Mouse (Mus musculus) limb, embryonic 11.5 days (tissue): ENCODE measurements around the gene Eng. TPM values are rescaled to one million over a fixed set of nuclear protein-coding genes. Genes with fewer than 3 reads are reported as not detected.

Source experiments
- ATAC-seq: fragments of 200-750 bp; cut with Nextera tagmentation; 2 replicates; pipeline ENCODE4 v1.8.0; 2017; ENCODE audit warnings: low read depth; ENCODE audit not compliant: insufficient number of reproducible peaks, low FRiP score, low TSS enrichment
- DNase-seq: peaks from one replicate; pipeline ENCODE4 v3.0.0-alpha.2; 2015; ENCODE audit warnings: low spot score
- H3K27ac ChIP-seq: fragments of 300-500 bp; sonication (generic); replicated peaks from 2 replicates; pipeline ENCODE4 v1.5.1; 2014; ENCODE audit warnings: low read depth, mild to moderate bottlenecking, low read length
- H3K27me3 ChIP-seq: fragments of 300-500 bp; sonication (generic); 2 replicates; pipeline ENCODE4 v1.6.1; 2014; ENCODE audit warnings: mild to moderate bottlenecking, low read length, mixed read lengths; ENCODE audit not compliant: control insufficient read depth, insufficient read depth
- H3K36me3 ChIP-seq: fragments of 300-500 bp; sonication (generic); 2 replicates; pipeline ENCODE4 v1.6.1; 2014; ENCODE audit warnings: mild to moderate bottlenecking, low read length, moderate library complexity, mixed read lengths; ENCODE audit not compliant: control insufficient read depth, insufficient read depth
- H3K4me1 ChIP-seq: fragments of 300-500 bp; sonication (generic); 2 replicates; pipeline ENCODE4 v1.6.1; 2014; ENCODE audit warnings: low read length, mixed read lengths; ENCODE audit not compliant: control insufficient read depth, insufficient read depth
- H3K4me2 ChIP-seq: fragments of 300-500 bp; sonication (generic); 2 replicates; pipeline ENCODE4 v1.6.1; 2014; ENCODE audit warnings: low read depth, mild to moderate bottlenecking, moderate library complexity; ENCODE audit not compliant: severe bottlenecking
- H3K4me3 ChIP-seq: fragments of 300-500 bp; sonication (generic); 2 replicates; pipeline ENCODE4 v1.5.1; 2014; ENCODE audit warnings: low read depth, low read length
- H3K9ac ChIP-seq: fragments of 300-500 bp; sonication (generic); 2 replicates; pipeline ENCODE4 v1.6.1; 2014; ENCODE audit warnings: mild to moderate bottlenecking, low read length
- H3K9me3 ChIP-seq: fragments of 300-500 bp; sonication (generic); 2 replicates; pipeline ENCODE4 v1.6.1; 2016; ENCODE audit warnings: low read length; ENCODE audit not compliant: control insufficient read depth
- WGBS: fragments of 180-500 bp; shearing (Covaris S2); extraction: QIAGEN DNeasy Blood & Tissue Kit; methylation state at CpG from one replicate; pipeline ENCODE4 v1.1.7; 2014; 5-methylcytosine and 5-hydroxymethylcytosine counted together
- polyA plus RNA-seq: library from polyadenylated mRNA; unstranded; fragments of >200 nt; fragmentation: Nextera tagmentation; extraction: Ambion mirVana; gene quantifications from 2 replicates; pipeline ENCODE4 v1.2.1, GENCODE M21; 2014

Eng gene
- polyA plus RNA-seq, 1 experiment from 2014 or later = 19.3 TPM

- ATAC-seq (no peak), DNase-seq (no peak)
- no peaks in the 10 kb centered on the region for H3K9me3 ChIP-seq
- no peak overlapping the region for H3K9ac ChIP-seq
- WGBS = 67% methylated on average over 5 of the region's 5 CpGs
- no peak overlapping the region for H3K4me2 ChIP-seq
- no peak overlapping the region for H3K4me3 ChIP-seq
- H3K36me3 ChIP-seq = no peaks in the 10 kb centered on the region
- no peak overlapping the region for H3K27ac ChIP-seq
- H3K27me3 ChIP-seq = no peaks in the 10 kb centered on the region
- H3K4me1 ChIP-seq = peaks cover 15% of the 10 kb centered on the region
Measured at GRCm38 (mm10) chr2:32633660-32634059, 12.7 kb upstream of the Eng start.

- Histone ChIP-seq H3K4me3 (no peak overlapping the region), H3K27ac (no peak overlapping the region), H3K9ac (no peak overlapping the region), H3K4me2 (no peak overlapping the region), H3K9me3 (no peaks in the 10 kb centered on the region), H3K4me1 (peaks cover 7% of the 10 kb centered on the region), H3K27me3 (no peaks in the 10 kb centered on the region), H3K36me3 (no peaks in the 10 kb centered on the region)
- WGBS = 87% methylated on average over 10 of the region's 10 CpGs
- no peak for DNase-seq
- ATAC-seq = no peak
Measured at GRCm38 (mm10) chr2:32634277-32635105, 11.9 kb upstream of the Eng start.

GRCm38 (mm10) chr2:32636617-32637016 is 9.8 kb upstream of the Eng start:
- DNase-seq (no peak), ATAC-seq (no peak)
- Histone ChIP-seq H3K36me3 (no peaks in the 10 kb centered on the region), H3K9me3 (no peaks in the 10 kb centered on the region), H3K27me3 (no peaks in the 10 kb centered on the region), H3K4me1 (peaks cover 6% of the 10 kb centered on the region), H3K9ac (no peak overlapping the region), H3K4me3 (no peak overlapping the region), H3K4me2 (no peak overlapping the region), H3K27ac (no peak overlapping the region)
- WGBS = 76% methylated on average over 7 of the region's 7 CpGs

GRCm38 (mm10) chr2:32637778-32638281 is 8.6 kb upstream of the Eng start:
- H3K9ac ChIP-seq = peak overlapping the region; percentile 49; the same call in 1 of the 2 replicates
- ATAC-seq (no peak), DNase-seq (peak; percentile 35)
- H3K4me3 ChIP-seq = no peak overlapping the region
- WGBS = 23% methylated on average over 11 of the region's 11 CpGs
- H3K9me3 ChIP-seq = no peaks in the 10 kb centered on the region
- no peaks in the 10 kb centered on the region for H3K27me3 ChIP-seq
- H3K4me1 ChIP-seq = peaks cover 6% of the 10 kb centered on the region
- H3K27ac ChIP-seq = peak overlapping the region; percentile 63; the same call in 1 of the 2 replicates
- H3K36me3 ChIP-seq = no peaks in the 10 kb centered on the region
- H3K4me2 ChIP-seq = no peak overlapping the region

GRCm38 (mm10) chr2:32639632-32640031 is 6.8 kb upstream of the Eng start:
- 88% methylated on average over 1 of the region's 1 CpGs for WGBS
- no peak overlapping the region for H3K27ac ChIP-seq
- ATAC-seq = no peak

GRCm38 (mm10) chr2:32640550-32641051 is 5.8 kb upstream of the Eng start:
- ATAC-seq (no peak), DNase-seq (no peak)
- peaks cover 6% of the 10 kb centered on the region for H3K4me1 ChIP-seq
- H3K36me3 ChIP-seq = no peaks in the 10 kb centered on the region
- no peaks in the 10 kb centered on the region for H3K9me3 ChIP-seq
- no peak overlapping the region for H3K4me2 ChIP-seq
- H3K27me3 ChIP-seq = no peaks in the 10 kb centered on the region
- no peak overlapping the region for H3K4me3 ChIP-seq
- H3K27ac ChIP-seq = no peak overlapping the region
- WGBS = 60% methylated on average over 6 of the region's 6 CpGs
- no peak overlapping the region for H3K9ac ChIP-seq

More at GRCm38 (mm10) chr2:32639632-32640031, 6.8 kb upstream of the Eng start:
- H3K36me3 ChIP-seq = no peaks in the 10 kb centered on the region
- H3K9me3 ChIP-seq = no peaks in the 10 kb centered on the region
- H3K4me1 ChIP-seq = peaks cover 6% of the 10 kb centered on the region
- DNase-seq = no peak
- no peak overlapping the region for H3K4me2 ChIP-seq
- H3K27me3 ChIP-seq = no peaks in the 10 kb centered on the region
- H3K9ac ChIP-seq = no peak overlapping the region
- no peak overlapping the region for H3K4me3 ChIP-seq

- Histone ChIP-seq H3K36me3 (no peaks in the 10 kb centered on the region), H3K4me1 (peaks cover 9% of the 10 kb centered on the region), H3K27me3 (no peaks in the 10 kb centered on the region), H3K9ac (no peak overlapping the region), H3K9me3 (no peaks in the 10 kb centered on the region), H3K4me3 (no peak overlapping the region), H3K4me2 (no peak overlapping the region), H3K27ac (no peak overlapping the region)
- ATAC-seq = no peak
- no peak for DNase-seq
- WGBS = 84% methylated on average over 5 of the region's 5 CpGs
Measured at GRCm38 (mm10) chr2:32641810-32642209, 4.6 kb upstream of the Eng start.

GRCm38 (mm10) chr2:32642813-32643212 is 3.6 kb upstream of the Eng start:
- ATAC-seq (no peak), DNase-seq (no peak)
- Histone ChIP-seq H3K27me3 (no peaks in the 10 kb centered on the region), H3K4me1 (peaks cover 7% of the 10 kb centered on the region), H3K27ac (no peak overlapping the region), H3K9ac (no peak overlapping the region), H3K9me3 (no peaks in the 10 kb centered on the region), H3K4me2 (no peak overlapping the region), H3K4me3 (no peak overlapping the region), H3K36me3 (no peaks in the 10 kb centered on the region)
- 75% methylated on average over 7 of the region's 7 CpGs for WGBS
